Mouse (Mus musculus) erythroblast, embryonic 14.5 days (primary cell): ENCODE data around the gene Ifi206. TPM values are rescaled to one million over a fixed set of nuclear protein-coding genes. Genes with fewer than 3 reads are reported as not detected.

ENCODE experiments used
- H3K27me3 ChIP-seq: 2 replicates; pipeline ENCODE4 v1.6.1; 2012; ENCODE audit warnings: inconsistent platforms; ENCODE audit not compliant: control insufficient read depth
- H3K36me3 ChIP-seq: 2 replicates; pipeline ENCODE4 v1.6.1; 2012; ENCODE audit warnings: mild to moderate bottlenecking, inconsistent platforms; ENCODE audit not compliant: control insufficient read depth
- H3K4me1 ChIP-seq: 2 replicates; pipeline ENCODE4 v1.6.1; 2012; ENCODE audit warnings: inconsistent platforms; ENCODE audit not compliant: control insufficient read depth
- H3K4me3 ChIP-seq: replicated peaks from 2 replicates; pipeline ENCODE3; 2012; ENCODE audit warnings: moderate library complexity, mild to moderate bottlenecking, inconsistent platforms
- H3K9me3 ChIP-seq: 2 replicates; pipeline ENCODE4 v1.6.1; 2012; ENCODE audit warnings: low read length, inconsistent platforms, mixed read lengths; ENCODE audit not compliant: control insufficient read depth
- GATA1 ChIP-seq: IDR thresholded peaks from 2 replicates; pipeline ENCODE4 v1.6.1; 2012; ENCODE audit warnings: low read length, inconsistent platforms, mixed read lengths
- TAL1 ChIP-seq: IDR thresholded peaks from 3 replicates; pipeline ENCODE4 v1.6.1; 2012; ENCODE audit warnings: low read length, inconsistent platforms, mixed read lengths
- polyA plus RNA-seq: library from polyadenylated mRNA; stranded (reverse); fragments of >175 nt; gene quantifications from 2 replicates; pipeline ENCODE4 v1.2.3, GENCODE M21; 2012

The Ifi206 gene
- polyA plus RNA-seq, 1 experiment: not detected

- TF ChIP-seq GATA1 (no peak), TAL1 (no peak)
- H3K9me3 ChIP-seq: no peaks in the 10 kb centered on the region
- H3K27me3 ChIP-seq: no peaks in the 10 kb centered on the region
- H3K4me1 ChIP-seq: no peaks in the 10 kb centered on the region
- H3K4me3 ChIP-seq: no peak overlapping the region
- no peaks in the 10 kb centered on the region for H3K36me3 ChIP-seq
Measured at GRCm38 (mm10) chr1:173426345-173426744, 64.5 kb downstream of the Ifi206 start.

GRCm38 (mm10) chr1:173420374-173420773 lies 70.5 kb downstream of the Ifi206 start:
- Histone ChIP-seq H3K4me3 (no peak overlapping the region), H3K27me3 (no peaks in the 10 kb centered on the region)
- no peak for TF ChIP-seq TAL1
- no peak for TF ChIP-seq GATA1

GRCm38 (mm10) chr1:173418936-173419621 lies 71.8 kb downstream of the Ifi206 start:
- Histone ChIP-seq H3K36me3 (no peaks in the 10 kb centered on the region), H3K27me3 (no peaks in the 10 kb centered on the region), H3K4me1 (no peaks in the 10 kb centered on the region), H3K9me3 (no peaks in the 10 kb centered on the region), H3K4me3 (no peak overlapping the region)
- no peak for TF ChIP-seq TAL1
- TF ChIP-seq GATA1: no peak

More at GRCm38 (mm10) chr1:173420374-173420773, 70.5 kb downstream of the Ifi206 start:
- Histone ChIP-seq H3K9me3 (no peaks in the 10 kb centered on the region), H3K4me1 (no peaks in the 10 kb centered on the region), H3K36me3 (no peaks in the 10 kb centered on the region)

- TF ChIP-seq TAL1: no peak
- TF ChIP-seq GATA1: no peak
- no peaks in the 10 kb centered on the region for H3K36me3 ChIP-seq
- no peaks in the 10 kb centered on the region for H3K4me1 ChIP-seq
Measured at GRCm38 (mm10) chr1:173418516-173418915, 72.3 kb downstream of the Ifi206 start.

More at GRCm38 (mm10) chr1:173418516-173418915, 72.3 kb downstream of the Ifi206 start:
- Histone ChIP-seq H3K9me3 (no peaks in the 10 kb centered on the region), H3K27me3 (no peaks in the 10 kb centered on the region), H3K4me3 (no peak overlapping the region)

Other genes with a start within 250 kb of the Ifi206 start
- not detected in 2 replicates for gene Olfr418, start 225.0 kb downstream of the Ifi206 start, polyA plus RNA-seq
- not detected in 2 replicates for gene Mptx2, start 213.3 kb downstream of the Ifi206 start, polyA plus RNA-seq
- gene Ackr1, start 157.3 kb downstream of the Ifi206 start, polyA plus RNA-seq: 1.0 and 1.7 TPM in 2 replicates
- 0.06 TPM in 2 replicates for gene Aim2, start 140.2 kb downstream of the Ifi206 start, polyA plus RNA-seq
- gene Cadm3, start 123.3 kb downstream of the Ifi206 start, polyA plus RNA-seq: 0.01 and 0.05 TPM in 2 replicates
- gene Ifi214, start 44.9 kb upstream of the Ifi206 start, polyA plus RNA-seq: not detected in 2 replicates
- gene Ifi213, start 108.2 kb upstream of the Ifi206 start, polyA plus RNA-seq: not detected in 2 replicates
- gene Ifi209, start 139.9 kb upstream of the Ifi206 start, polyA plus RNA-seq: not detected in 2 replicates
- 0.01 TPM in 1 of 2 replicates, not detected in the other for gene Ifi208, start 182.6 kb upstream of the Ifi206 start, polyA plus RNA-seq